Mouse (Mus musculus): ENCODE measurements around the gene Zdhhc7. TPM values are rescaled to one million over a fixed set of nuclear protein-coding genes. Genes with fewer than 3 reads are reported as not detected.

The Zdhhc7 gene
- total and polyA plus RNA-seq, 2 experiments from 2014 or later: 35.2 to 86.8 TPM

DNA sequence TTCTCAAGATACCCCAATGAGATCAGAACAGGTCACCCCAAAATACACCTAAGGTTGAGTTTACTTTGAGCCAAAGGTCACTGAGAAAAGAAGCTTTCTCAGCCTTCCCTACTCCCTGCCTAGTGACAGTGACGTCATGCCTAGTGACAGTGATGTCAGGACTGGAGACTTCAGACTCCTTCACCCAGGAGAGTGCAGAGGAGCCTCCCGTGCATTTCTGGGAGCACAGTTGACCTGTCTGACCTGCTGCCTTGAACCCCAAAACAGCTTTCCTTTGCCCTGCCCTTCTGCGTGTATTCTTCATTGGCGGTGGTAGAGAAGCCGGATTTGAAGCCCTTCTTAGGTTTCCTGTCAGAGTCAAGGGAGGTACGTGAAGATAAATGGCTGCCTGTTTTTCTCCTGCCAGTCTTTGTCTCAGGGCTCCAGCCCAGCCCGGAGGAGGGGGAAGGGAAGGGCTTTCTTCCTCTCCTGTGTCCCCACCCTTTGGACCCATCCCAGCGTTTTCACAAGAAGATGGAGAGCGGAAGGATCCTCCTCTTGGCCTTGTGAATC is 3.5 kb upstream of the Zdhhc7 start:
- no peaks in the 10 kb centered on the region for H3K36me3 ChIP-seq (replicated peaks; ENCODE audit: control insufficient read depth, insufficient read depth, low read length)
- H3K27ac ChIP-seq (ENCODE audit: low read depth): peak overlapping the region; percentile 67
- no peaks in the 10 kb centered on the region for H3K9me3 ChIP-seq (replicated peaks; ENCODE audit: control insufficient read depth, low read length)
- 0 out of 2 replicates have a peak, but pooled peaks have one; percentile 26 for TF ChIP-seq EP300 (IDR thresholded peaks at IDR 0.05; ENCODE audit: low read depth)
- no peak for TF ChIP-seq CTCF (IDR thresholded peaks at IDR 0.05; ENCODE audit: low read depth)
- H3K4me1 ChIP-seq (ENCODE audit: control insufficient read depth, insufficient read depth): peaks cover 24% of the 10 kb centered on the region
- no peaks in the 10 kb centered on the region for H3K27me3 ChIP-seq (ENCODE audit: control insufficient read depth, insufficient read depth, low read length)
- no peak overlapping the region for H3K9ac ChIP-seq (replicated peaks; ENCODE audit: low read depth, low read length)
- no peak overlapping the region for H3K4me2 ChIP-seq (ENCODE audit: low read depth, low read length)
- H3K4me3 ChIP-seq (ENCODE audit: low read depth, low read length): no peak overlapping the region
- DNase-seq (ENCODE audit: low spot score) (peak; percentile 53), ATAC-seq (ENCODE audit: insufficient read depth, low read depth) (peak; percentile 37; the same call in 1 of the 2 replicates)
- 51% methylated on average over 9 of the region's 9 CpGs for WGBS

DNA sequence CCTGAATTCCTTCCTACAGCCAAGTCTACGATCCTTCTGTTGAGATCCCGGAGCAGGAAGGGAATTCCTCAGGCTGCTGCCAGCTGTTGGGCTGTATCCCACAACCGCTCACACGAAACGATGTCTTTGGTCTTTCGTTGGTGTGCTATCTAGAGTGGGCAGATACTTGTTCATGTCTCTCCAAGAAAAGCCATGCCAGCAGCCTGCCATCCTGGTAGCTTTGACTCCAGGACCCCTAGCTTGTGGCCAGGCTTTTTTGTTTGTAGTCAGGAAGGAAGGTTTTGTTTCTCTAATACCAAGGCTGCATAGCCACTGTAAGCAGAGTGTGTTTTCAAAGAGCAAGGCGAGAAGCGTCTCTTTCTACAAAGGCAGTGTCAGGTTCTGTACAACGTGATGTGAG is 2.6 kb upstream of the Zdhhc7 start:
- WGBS: 73% methylated on average over 9 of the region's 9 CpGs
- H3K27ac ChIP-seq (ENCODE audit: low read depth): peak overlapping the region; percentile 67
- ATAC-seq (ENCODE audit: insufficient read depth, low read depth) (no peak), DNase-seq (ENCODE audit: low spot score) (no peak)
- H3K9ac ChIP-seq (replicated peaks; ENCODE audit: low read depth, low read length): no peak overlapping the region
- H3K27me3 ChIP-seq (ENCODE audit: control insufficient read depth, insufficient read depth, low read length): no peaks in the 10 kb centered on the region
- H3K4me1 ChIP-seq (ENCODE audit: control insufficient read depth, insufficient read depth): peaks cover 27% of the 10 kb centered on the region
- H3K36me3 ChIP-seq (replicated peaks; ENCODE audit: control insufficient read depth, insufficient read depth, low read length): no peaks in the 10 kb centered on the region
- H3K4me2 ChIP-seq (ENCODE audit: low read depth, low read length): no peak overlapping the region
- no peaks in the 10 kb centered on the region for H3K9me3 ChIP-seq (replicated peaks; ENCODE audit: control insufficient read depth, low read length)
- H3K4me3 ChIP-seq (ENCODE audit: low read depth, low read length): no peak overlapping the region
- TF ChIP-seq EP300 (IDR thresholded peaks at IDR 0.05; ENCODE audit: low read depth): no peak
- no peak for TF ChIP-seq CTCF (IDR thresholded peaks at IDR 0.05; ENCODE audit: low read depth)

GRCm38 (mm10) chr8:120100388-120101067 is 754 bp downstream of the Zdhhc7 start:
- ATAC-seq (ENCODE audit: insufficient read depth, low read depth): 0 out of 2 replicates have a peak, but pooled peaks have one; percentile 10
- H3K4me3 ChIP-seq (ENCODE audit: low read depth, low read length): peak overlapping the region; percentile 90
- H3K4me2 ChIP-seq (ENCODE audit: low read depth, low read length): peak overlapping the region; percentile 91
- peaks cover 27% of the 10 kb centered on the region for H3K4me1 ChIP-seq (ENCODE audit: control insufficient read depth, insufficient read depth)
- H3K9ac ChIP-seq (replicated peaks; ENCODE audit: low read depth, low read length): peak overlapping the region; percentile 83
- H3K36me3 ChIP-seq (replicated peaks; ENCODE audit: control insufficient read depth, insufficient read depth, low read length): no peaks in the 10 kb centered on the region
- H3K9me3 ChIP-seq (replicated peaks; ENCODE audit: control insufficient read depth, low read length): no peaks in the 10 kb centered on the region
- WGBS: 3% methylated on average over 19 of the region's 25 CpGs
- no peaks in the 10 kb centered on the region for H3K27me3 ChIP-seq (ENCODE audit: control insufficient read depth, insufficient read depth, low read length)
- DNase-seq (ENCODE audit: low spot score): no peak
- peak overlapping the region; percentile 86 for H3K27ac ChIP-seq (ENCODE audit: low read depth)
- TF ChIP-seq EP300 (IDR thresholded peaks at IDR 0.05; ENCODE audit: low read depth): no peak
- no peak for TF ChIP-seq CTCF (IDR thresholded peaks at IDR 0.05; ENCODE audit: low read depth)

DNA sequence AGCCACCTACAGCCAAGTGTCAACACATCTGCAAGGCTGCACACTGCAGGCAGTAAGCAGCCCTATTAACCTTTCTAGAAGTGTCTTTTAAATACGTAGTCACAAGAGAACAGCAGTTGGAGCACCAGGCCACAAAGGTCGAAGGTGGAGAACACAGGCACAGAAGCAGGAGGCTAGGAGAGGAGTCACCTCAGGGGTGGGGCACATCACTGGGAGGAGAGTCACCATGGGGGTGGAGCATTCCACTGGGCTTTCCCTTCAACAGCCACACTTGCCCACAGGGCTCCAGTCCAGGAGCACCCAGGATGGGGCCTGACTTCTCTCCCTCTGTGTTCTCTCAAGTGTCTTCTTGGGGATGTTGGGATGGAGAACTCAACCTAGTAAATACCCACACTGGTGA is 4.8 kb downstream of the Zdhhc7 start:
- no peak overlapping the region for H3K4me3 ChIP-seq (ENCODE audit: low read depth, low read length)
- peaks cover 25% of the 10 kb centered on the region for H3K36me3 ChIP-seq (replicated peaks; ENCODE audit: control insufficient read depth, insufficient read depth, low read length)
- H3K9me3 ChIP-seq (replicated peaks; ENCODE audit: control insufficient read depth, low read length): no peaks in the 10 kb centered on the region
- DNase-seq (ENCODE audit: low spot score) (no peak), ATAC-seq (ENCODE audit: insufficient read depth, low read depth) (no peak)
- no peak overlapping the region for H3K9ac ChIP-seq (replicated peaks; ENCODE audit: low read depth, low read length)
- TF ChIP-seq CTCF (IDR thresholded peaks at IDR 0.05; ENCODE audit: low read depth) (no peak), EP300 (IDR thresholded peaks at IDR 0.05; ENCODE audit: low read depth) (no peak)
- H3K4me2 ChIP-seq (ENCODE audit: low read depth, low read length): no peak overlapping the region
- no peak overlapping the region for H3K27ac ChIP-seq (ENCODE audit: low read depth)
- H3K27me3 ChIP-seq (ENCODE audit: control insufficient read depth, insufficient read depth, low read length): no peaks in the 10 kb centered on the region
- H3K4me1 ChIP-seq (ENCODE audit: control insufficient read depth, insufficient read depth): peaks cover 9% of the 10 kb centered on the region
- WGBS: 74% methylated on average over 2 of the region's 2 CpGs

GRCm38 (mm10) chr8:120094801-120095200 is 6.5 kb downstream of the Zdhhc7 start:
- Histone ChIP-seq H3K4me3 (ENCODE audit: low read depth, low read length) (no peak overlapping the region), H3K27me3 (ENCODE audit: control insufficient read depth, insufficient read depth, low read length) (no peaks in the 10 kb centered on the region), H3K9ac (replicated peaks; ENCODE audit: low read depth, low read length) (no peak overlapping the region), H3K27ac (ENCODE audit: low read depth) (no peak overlapping the region), H3K4me1 (ENCODE audit: control insufficient read depth, insufficient read depth) (peaks cover 3% of the 10 kb centered on the region; the same call in 1 of the 2 replicates), H3K9me3 (replicated peaks; ENCODE audit: control insufficient read depth, low read length) (no peaks in the 10 kb centered on the region), H3K36me3 (replicated peaks; ENCODE audit: control insufficient read depth, insufficient read depth, low read length) (peaks cover 39% of the 10 kb centered on the region), H3K4me2 (ENCODE audit: low read depth, low read length) (no peak overlapping the region)
- DNase-seq (ENCODE audit: low spot score) (no peak), ATAC-seq (ENCODE audit: insufficient read depth, low read depth) (no peak)
- TF ChIP-seq EP300 (IDR thresholded peaks at IDR 0.05; ENCODE audit: low read depth) (no peak), CTCF (IDR thresholded peaks at IDR 0.05; ENCODE audit: low read depth) (no peak)
- WGBS: 83% methylated on average over 10 of the region's 10 CpGs

Measured in heart, postnatal 0 days (tissue).